Mouse (Mus musculus): Measurements from ENCODE around the gene Nln. TPM values are rescaled to one million over a fixed set of nuclear protein-coding genes. Genes with fewer than 3 reads are reported as not detected.
A peak's percentile ranks its signal among the peaks of the same experiment; 100 is the strongest.

The Nln gene
- 10 to 100 TPM; 10.5 to 13.8 (median 11.0) TPM for total RNA-seq (2022)

DNA sequence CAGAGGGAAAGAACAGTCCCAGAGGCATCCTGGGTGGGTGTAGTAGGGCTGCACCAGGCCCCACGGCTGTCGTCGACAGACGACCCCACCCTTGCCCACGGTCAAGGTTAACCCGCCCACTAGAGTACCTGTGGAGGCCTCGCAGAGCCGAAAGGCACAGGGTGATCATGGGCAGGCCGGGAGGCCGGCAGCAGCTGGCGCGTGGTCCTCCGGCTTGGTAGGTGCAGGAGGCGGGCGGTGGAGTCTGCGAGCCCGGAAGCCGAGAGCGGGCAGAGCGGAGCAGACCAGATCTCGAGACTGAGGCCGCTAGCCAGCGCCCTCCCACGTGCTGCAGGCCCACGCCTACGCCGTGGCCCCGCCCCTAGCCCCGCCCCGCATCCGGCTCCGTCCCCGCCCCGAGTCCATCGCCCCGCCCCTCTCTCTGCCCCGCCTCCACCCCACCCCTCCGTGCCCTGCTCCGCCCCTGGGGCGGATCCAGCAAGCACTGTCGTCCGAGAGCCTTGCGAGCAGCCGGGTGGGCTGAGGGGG lies at the start of gene Nln, which contains the start of gene Sgtb:
Gene Nln, minus strand, starts transcription at position 327 of the 528 bp plus-strand sequence.
Gene Sgtb, plus strand, starts transcription at position 454 of the 528 bp plus-strand sequence.
- peak; percentile 60 for DNase-seq (ENCODE audit: low spot score)

DNA sequence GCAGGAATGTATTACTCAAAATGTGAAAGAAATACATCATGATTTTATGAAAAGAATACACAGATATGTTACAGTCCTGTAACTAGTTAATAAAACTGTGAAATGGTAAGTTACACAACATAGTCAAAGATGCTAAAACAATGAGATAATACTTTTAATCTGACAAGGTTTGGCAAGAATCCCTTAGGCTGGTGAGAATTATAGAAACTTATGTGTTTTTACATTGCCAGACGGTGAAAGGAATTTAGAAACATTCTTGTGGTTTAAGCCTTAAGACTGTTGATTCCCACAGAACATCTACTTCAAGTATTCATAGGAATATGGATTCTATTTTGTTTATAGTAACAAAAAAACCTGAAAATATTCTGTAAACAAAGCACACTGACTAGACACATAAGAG lies 46.3 kb upstream of the Nln start:
- no peak for DNase-seq (ENCODE audit: low spot score)

GRCm38 (mm10) chr13:104155106-104155505 lies 45.7 kb upstream of the Nln start:
- no peak for DNase-seq (ENCODE audit: low spot score)

DNA sequence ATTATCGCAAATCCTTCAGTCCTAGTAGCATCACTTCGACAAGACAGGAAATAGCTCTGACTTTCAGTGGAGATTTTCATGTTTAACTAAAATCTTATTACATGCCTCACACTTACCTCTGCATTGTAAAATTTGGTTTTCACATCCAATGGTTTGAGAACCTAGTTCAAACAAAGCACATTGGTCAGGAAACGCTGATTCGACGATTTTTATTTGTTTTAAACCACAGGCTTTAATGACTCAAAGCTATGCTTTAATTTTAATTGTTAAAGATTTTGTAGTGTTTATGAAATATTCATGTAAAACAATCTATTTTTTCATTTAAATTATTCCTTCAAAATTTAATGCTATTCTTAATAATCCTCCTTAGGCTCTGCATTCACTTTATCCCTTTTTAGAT lies 44.8 kb upstream of the Nln start:
- DNase-seq (ENCODE audit: low spot score): no peak

DNA sequence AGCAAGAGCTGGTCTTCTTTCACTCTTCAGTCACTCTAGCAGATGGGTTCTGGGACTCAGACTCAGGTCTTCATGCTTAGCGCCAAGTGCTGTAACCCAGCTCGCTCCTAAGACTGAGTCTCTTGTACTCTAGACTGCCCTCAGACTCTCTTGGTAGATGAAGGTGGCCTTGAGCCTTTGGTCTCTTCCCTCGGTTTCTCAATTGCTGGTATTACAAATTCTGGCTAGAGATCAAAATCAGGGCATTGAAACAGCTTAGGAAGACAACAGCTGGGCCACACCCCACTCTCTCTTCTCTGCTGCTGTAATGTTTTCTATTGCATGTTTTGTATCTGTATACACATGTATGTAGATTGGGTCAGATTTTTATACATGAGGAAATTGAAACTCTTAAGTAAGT lies 36.2 kb upstream of the Nln start:
- no peak for DNase-seq (ENCODE audit: low spot score)

GRCm38 (mm10) chr13:104144871-104145270 lies 35.5 kb upstream of the Nln start:
- no peak for DNase-seq (ENCODE audit: low spot score)

DNA sequence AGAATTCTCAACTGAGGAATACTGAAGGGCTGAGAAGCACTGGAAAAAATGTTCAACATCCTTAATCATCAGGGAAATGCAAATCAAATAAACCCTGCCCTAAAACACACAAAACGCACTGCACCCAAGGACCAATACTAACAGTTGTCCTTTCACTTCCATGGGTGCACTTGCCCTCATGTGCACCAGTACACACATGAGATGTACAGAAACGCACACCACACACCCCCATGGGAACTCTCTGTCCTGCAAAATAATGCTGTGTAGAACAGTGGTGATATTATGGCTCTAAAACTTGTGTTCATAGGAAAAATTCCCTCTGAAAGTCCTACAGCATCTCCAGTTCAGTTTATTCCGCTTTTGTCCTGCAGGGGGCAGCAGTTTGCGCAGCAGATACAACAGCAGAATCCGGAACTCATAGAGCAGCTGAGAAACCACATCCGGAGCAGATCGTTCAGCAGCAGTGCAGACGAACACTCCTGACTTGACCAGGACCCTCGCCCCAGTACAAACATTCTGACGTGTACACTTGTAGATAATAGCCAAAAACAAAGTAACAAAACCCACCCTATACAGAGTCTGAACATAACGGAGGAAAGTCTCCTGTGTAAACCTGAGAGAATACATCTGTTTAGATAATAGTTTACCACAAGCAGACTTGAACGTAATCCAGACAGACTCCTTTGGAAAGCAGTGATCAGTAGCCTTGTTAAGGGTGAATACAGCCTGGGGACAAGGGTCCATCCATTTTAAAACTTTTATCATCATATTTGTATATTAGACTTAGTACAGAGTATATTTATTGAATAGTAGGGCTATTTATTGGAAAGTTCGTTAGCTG lies 30.2 kb upstream of the Nln start:
- DNase-seq (ENCODE audit: low spot score): peak; percentile 77

- no peak for DNase-seq (ENCODE audit: low spot score)
These were observed 25.2 kb upstream of the Nln start for GRCm38 (mm10) chr13:104134510-104135085.

DNA sequence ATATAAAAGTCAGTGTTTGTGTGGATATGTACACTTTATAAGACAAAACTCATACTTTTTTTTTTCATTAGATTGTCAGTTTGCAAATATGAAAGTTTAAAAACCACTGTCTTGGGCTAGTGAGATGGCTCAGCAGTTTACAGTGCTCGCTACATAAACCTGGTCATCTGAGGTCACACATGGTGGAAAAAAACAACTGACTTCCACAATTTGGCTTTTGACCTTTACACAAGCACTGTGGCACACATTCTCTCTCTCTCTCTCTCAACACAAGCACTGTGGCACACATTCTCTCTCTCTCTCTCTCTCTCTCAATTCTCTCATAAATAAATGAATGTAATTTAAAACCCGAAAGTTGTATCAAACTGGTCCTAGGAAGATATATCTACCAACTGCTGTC lies 23.1 kb upstream of the Nln start:
- DNase-seq (ENCODE audit: low spot score): no peak

- no peak for DNase-seq (ENCODE audit: low spot score)
These were observed 14.4 kb upstream of the Nln start for GRCm38 (mm10) chr13:104123662-104124381.

- DNase-seq (ENCODE audit: low spot score): no peak
These were observed 12.8 kb upstream of the Nln start for GRCm38 (mm10) chr13:104122078-104122840.

DNA sequence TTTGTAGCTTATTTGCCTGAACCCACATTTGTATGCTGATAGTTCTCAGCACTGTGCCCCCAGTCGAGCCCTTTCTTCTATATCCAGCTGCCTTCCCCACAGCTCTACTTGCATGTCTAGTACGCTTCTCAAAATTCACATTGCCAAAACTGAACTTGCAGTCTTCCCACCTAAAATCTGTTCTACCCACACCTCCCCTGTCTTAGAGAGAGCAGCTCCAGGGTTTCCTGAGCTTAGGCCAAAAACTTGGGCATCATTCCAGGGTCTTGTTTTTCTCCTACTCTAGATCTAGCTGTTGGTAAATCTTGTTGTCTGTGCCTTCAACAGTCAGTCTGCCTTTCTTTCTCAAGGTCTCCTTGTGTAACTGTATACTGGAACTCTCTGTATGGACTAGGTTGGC lies 5.4 kb upstream of the Nln start:
- no peak for DNase-seq (ENCODE audit: low spot score)

DNA sequence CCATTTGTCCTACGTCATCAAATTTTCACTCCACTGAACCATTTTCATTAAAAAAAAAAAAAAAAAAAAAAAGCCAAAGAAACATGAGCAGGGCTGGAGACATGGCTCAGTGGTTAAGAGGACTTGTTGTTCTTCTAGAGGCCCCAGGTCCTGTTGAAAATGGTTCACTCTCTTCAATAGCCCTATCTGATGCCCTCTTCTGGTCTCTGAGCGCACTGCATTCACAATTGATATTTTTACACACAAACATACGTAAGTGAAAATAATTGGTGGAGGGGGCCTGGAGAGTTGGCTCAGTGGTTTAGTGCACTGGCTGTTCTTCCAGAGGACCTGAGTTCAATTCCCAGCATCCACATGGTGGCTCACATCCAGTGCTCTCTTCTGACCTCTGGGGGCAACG lies 4.4 kb upstream of the Nln start:
- no peak for DNase-seq (ENCODE audit: low spot score)

- no peak for DNase-seq (ENCODE audit: low spot score)
These were observed 3.0 kb upstream of the Nln start for GRCm38 (mm10) chr13:104112266-104112900.

- no peak for DNase-seq (ENCODE audit: low spot score)
These were observed 1.1 kb upstream of the Nln start for GRCm38 (mm10) chr13:104110526-104110925.

DNA sequence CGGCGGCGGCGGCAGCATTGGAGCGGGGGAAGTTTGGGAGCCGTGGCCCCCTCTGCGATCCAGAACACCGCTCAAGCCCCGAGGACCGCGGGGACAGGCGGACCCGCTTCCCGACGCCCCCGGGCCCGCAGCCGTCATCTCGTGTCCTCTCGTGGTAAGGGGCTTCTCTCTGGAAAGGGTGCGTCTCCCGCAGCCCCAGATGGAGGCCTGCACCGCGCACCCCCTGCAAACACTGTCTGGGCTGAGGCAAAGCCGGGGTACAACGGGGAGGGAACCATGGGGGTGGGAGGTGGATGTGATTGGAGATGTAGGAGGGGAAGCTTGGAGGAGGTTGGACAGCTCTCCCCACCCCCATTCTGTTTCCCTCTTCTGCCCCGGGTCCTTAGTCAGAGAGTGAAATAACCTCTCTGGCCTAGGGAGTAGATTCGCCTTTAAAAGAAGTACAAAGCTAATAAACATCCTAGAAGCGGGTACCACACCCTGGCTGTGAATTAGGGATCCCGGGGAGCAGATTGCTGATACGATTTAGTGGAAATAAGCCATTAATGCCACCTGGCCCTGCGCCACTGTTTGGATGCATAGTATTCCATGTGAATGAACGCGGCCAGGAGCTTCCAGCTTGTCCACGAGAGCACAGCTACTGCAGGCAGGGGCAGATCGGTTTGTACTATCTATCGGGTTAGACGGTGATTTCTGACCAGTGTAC lies 555 bp upstream of the Nln start:
- DNase-seq (ENCODE audit: low spot score): peak; percentile 36

DNA sequence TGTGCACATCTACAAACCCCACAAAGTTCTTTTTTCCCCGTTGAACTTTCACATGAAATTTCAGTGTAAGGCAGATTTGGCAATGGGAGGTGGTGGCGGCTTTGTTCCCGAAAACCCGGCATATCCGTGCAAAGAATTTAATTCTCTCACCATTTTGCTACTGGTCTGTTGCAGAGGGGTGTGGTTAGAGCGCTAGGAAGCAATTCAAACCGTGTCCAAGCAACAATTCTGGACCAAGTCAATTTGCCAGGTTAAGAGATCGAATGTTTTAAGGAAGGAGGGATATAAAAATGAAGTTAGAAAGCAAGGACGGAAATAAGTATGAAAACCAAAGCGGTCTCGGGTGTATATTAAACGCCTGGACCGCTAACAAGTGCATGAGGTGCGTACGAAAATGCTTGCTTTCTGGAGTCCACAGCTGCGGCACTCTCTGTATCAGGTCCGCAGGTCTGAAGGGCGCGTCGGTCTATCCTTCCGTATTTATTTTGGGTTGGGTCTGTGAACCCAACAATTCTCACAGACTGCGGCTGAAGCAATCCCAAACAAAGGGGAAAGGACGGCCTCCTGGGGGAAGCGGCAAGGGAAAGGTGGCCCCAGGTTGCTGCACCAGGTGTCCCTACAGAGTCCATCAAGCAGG lies 645 bp downstream of the Nln start:
- DNase-seq (ENCODE audit: low spot score): peak; percentile 11

- DNase-seq (ENCODE audit: low spot score): no peak
These were observed 7.7 kb downstream of the Nln start for GRCm38 (mm10) chr13:104101606-104102235.

DNA sequence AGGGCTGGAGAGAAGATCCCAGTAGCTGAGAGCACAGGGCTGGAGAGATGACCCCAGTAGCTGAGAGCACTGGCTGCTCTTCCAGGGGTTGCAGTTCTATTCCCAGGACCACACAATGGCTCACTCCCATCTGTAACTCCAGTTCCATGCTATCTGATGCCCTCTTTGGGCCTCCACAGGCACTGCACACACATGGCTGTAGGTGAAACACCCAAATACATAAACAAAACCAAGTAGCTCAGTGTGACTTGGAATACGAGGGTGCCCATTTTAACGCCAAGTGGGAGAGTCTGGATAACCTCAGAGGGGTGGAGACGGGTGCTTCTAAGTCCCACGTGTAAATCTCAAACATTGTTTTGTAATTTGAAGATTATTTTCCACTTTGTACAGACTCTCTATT lies 9.0 kb downstream of the Nln start:
- DNase-seq (ENCODE audit: low spot score): no peak

All from heart, adult 8-10 months (tissue).